Mouse (Mus musculus): Measurements from ENCODE around the gene Hdac5.

Gene Hdac5

DNA sequence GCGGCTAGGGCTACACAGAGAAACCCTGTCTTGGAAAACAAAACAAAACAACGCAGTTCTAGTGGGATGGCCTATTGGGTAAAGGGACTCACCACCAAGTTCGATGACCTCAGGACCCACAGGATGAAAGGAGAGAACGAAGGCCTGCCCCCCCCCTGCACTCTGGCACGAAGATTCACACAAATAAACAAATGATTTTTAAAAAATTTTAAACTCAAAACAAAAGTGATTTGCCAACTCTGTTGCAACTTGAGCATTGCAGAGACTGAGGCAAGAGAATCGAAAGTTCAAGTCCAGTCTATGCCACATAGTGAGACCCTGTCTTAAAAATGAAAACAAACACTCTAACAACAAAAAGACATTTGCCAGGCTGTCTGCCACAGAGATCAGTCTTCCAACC, 10.7 kb upstream of the Hdac5 start:
- DNase-seq (ENCODE audit: extremely low spot score, low spot score): no peak

DNA sequence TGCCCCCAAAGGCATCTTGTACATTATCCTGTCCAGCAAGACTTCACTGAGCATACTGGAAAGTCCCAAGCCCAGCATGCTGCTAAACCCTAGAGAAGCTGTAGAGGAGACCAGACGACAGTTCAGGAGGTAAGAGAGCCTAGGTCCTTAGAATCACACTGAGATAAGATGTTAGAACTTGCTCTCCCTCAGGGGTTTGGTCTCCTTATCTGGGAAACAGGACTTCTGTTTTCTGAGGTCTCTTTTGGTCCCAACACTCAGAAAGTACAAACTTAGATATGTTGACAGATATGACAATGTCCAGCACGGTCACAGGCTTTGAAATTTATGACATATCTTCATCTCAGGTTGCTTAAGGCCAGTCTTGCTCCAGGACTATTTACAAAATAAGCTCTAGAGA, 6.1 kb upstream of the Hdac5 start:
- no peak for DNase-seq (ENCODE audit: extremely low spot score, low spot score)

DNA sequence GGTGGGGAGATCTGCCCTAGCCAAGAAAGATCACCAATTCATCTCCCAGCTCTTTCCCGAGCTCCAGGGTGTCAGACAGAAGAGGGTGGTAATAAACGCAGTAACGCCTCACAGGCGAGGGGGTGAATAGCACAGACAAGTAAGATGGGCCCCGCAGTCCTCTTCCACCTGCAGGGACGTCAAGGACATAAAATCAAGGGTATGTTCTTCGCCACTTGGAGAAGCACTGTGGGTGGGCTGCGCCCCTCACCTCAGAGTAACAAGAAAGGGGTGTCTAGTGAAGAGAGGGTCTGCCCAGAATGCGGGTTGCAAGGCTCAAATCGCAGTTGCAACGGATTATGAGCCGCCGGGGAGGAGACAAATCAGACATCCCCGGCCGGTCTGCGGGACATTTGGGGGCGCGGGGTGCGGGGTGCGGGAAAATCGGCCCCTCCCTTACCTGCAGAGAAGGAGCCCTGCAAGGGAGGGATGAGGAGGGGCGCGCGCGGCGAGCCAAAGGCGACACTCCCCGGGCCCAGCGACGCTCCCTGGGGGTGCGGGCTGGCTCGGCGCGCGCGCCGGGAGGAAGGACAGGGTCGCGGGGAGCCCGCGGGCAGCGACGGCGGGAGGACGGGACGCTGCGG, 524 bp downstream of the Hdac5 start:
- no peak for DNase-seq (ENCODE audit: extremely low spot score, low spot score)

DNA sequence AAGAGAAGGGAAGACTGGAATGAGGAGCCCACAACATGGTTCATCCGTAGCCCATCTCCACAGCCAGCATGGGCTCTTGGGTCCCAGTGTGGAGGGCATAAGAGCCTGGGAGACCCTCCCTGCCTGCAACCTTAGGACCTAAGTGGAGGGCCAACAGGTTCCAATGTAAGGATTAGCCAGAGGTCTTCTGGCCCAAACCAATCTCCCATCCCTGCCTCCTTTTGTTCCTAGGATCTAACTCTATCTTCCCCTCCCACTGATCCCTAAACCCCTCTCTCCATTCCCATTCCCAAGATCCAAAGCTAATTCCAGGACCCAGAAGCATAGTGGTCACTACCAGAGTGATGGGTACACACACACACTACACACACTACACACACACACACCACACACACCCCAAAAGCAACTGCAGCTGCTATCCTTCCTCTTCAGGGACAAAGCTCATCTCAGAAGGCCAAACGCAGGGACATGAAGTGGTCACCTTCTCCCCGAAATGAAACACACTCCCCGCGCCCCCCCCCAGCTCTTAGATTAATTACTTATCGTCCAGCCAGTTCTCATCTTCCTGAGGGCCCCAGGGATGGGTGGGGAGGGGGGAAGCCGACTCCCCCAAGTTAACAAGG, 1.2 kb downstream of the Hdac5 start:
- no peak for DNase-seq (ENCODE audit: extremely low spot score, low spot score)

DNA sequence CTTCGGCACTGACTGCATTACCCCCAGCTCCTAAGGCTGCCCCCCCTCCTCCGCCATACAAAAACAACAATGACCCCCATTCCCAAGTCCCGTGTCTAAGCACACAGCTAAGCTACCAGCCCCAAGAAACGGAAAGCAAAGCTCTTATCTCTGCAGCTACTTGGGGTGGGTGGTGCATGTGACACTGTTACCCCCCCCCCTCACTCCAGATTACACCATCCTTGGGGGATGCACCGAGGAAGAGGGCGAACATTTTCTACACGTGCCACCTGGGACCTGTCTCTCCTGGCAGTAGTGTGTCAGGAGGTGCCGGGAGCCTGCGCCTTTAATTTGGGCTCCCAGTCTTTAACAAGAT, 1.8 kb downstream of the Hdac5 start:
- DNase-seq (ENCODE audit: extremely low spot score, low spot score): no peak

DNA sequence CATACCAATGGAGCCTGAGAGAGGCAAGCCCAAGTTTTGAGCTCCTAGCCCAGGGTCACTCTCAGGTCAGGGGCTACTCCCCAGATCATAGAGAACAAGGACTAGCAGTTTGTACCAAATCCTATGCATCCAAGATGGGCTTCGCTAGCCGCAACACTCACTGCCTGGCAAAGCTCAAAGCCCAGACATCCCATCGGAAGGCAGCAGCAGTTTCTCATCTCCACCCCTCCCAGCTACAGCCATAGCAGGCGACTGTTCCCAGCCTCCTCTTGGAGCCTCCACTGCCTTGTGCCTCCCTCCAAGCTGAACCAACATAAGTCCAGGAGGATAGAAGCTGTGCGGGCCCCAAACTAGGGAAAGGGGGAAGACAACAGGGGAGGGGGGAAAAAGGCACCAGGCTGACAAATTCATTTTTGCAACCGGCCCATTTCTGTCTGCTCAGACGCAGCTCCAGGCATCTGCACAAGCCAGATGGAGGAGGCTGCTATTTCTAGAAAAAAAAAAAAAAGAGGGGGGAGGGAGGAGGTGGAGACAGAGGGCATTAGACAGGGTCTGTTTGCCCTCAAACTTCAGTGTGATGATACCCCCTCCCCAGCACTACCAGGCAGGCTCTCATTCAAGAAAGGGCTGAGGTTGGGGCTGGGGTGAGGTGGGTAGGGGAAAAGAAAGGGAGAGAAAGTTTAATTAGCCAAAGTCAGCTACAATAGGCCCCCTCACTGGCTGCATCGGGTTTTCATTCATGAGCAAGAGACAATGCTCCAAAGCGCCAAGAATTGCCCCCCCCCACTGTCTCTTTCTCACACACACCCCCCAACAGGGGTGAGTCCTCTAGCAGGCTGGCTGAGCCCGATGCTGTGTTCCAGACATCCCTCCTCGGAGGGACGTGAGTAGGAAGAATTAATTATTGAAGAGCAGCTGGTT, 2.4 kb downstream of the Hdac5 start:
- no peak for DNase-seq (ENCODE audit: extremely low spot score, low spot score)

DNA sequence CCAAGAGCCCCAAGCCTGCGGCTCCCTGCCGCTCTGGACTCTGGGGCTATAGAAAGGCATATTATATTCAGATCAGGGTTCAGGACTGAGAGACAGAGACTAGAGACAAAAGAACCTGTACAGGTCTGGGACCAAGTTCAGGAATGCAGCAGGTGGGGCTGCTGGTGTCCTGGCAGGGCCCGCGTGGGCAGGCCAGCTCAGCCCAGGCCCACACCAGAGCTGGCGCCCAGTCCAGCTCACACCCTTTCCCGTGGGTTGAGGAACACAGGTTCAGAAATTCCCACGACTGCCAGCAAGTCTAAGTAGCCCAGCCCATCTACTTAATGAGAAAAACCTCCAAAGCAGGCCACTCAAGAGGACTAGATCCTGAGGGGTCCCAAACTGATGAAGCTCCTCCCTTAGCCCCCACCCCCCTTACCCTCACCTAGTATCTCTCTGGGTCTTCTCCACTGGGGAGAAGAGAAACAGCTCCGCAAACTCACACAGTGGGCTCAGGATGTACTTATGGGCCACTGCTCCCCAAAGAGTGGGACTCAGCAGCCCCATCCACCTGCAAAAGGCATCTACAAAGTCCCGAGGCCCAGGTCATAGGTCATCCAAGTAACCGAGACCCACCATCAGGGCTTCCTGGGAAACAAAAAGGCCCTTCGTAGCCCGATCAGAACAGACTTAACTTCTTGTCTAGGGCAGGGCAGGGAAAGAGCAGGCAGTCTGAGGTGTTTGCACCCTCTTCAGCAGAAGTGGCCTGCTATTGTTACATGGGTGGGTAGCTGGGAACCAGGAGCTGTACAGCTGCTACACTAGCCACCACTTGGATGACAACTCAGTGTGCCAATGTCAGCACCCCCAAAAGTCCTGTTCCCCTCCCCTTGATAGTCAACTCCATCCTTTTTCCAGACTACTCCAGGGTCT, 3.6 kb downstream of the Hdac5 start:
- no peak for DNase-seq (ENCODE audit: extremely low spot score, low spot score)

DNA sequence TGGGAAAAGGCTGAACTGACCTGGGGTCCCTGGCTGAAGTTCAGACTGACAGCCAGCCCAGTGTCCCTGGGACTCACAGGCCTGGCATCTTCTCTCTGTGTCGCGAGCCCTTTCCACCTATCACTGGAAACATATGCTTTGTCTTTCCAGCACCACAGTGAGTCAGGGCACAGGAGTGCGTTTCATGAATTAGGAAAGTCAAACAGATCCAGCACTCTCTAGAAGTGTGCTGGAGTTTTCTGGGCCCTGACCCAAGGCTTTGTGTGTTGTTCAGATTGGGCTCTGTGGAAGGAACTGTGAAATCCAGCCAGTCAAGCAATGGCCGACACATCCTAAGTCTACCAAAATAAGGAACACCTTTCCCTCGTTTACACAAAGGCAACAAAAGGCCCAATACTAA, 4.7 kb downstream of the Hdac5 start:
- no peak for DNase-seq (ENCODE audit: extremely low spot score, low spot score)

DNA sequence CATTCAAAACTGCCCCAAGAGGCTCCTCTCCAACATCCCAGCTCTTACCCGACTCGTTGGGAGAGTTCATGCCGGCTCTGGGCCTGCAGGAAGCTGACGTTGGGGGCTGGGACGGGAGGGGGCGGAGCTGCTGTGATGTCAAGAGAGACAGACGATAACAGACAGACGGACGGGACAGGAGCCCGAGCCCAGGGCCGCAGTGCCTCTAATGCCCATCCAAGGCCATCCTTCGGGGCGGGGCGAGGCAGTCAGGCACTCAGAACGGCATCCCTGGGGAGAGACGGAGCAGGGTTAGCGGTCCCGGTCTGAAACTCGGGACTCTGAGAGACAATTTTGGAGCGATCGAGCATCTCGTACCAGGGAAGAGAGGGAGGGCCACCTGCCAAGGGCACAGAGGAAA, 5.3 kb downstream of the Hdac5 start:
- no peak for DNase-seq (ENCODE audit: extremely low spot score, low spot score)

DNA sequence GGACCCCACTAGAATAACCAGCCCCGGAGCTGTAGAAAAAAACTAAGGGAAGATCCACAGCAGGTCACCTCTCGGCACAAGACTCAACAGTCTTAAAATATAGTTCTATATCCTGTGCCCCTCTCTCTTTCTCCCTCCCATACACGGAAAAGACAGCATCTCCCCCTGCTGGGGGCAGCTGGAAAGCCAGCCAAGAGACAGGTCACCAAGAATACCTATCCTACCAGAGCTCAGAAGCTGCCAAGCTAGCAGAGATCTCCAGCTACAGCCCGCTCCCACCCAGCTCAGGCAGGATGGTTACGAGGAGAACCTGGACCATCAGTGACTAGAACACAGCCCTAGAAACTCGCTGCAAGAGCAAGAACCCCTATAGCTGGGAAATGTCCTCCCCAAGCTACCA, 6.8 kb downstream of the Hdac5 start:
- DNase-seq (ENCODE audit: extremely low spot score, low spot score): peak; percentile 63

DNA sequence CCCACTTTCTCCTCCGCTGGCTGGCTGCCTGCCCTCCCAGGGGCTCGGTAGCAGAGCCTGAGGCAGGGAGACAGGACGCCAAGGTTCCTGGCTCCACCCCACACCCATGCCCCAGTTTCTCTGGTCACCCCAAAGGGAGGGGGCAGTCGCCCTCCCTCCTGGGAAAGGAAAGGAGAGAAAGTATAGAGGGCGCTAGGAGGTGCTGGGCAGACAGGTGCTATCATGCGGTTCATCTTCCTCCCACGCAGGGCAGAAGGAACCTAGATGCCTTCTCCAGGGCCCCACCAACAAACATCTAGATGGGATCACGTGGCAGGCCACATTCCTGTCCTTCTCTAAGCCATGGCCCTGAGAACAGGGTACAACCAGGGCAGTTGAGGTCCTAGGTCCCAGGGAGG, 8.0 kb downstream of the Hdac5 start:
- no peak for DNase-seq (ENCODE audit: extremely low spot score, low spot score)

DNA sequence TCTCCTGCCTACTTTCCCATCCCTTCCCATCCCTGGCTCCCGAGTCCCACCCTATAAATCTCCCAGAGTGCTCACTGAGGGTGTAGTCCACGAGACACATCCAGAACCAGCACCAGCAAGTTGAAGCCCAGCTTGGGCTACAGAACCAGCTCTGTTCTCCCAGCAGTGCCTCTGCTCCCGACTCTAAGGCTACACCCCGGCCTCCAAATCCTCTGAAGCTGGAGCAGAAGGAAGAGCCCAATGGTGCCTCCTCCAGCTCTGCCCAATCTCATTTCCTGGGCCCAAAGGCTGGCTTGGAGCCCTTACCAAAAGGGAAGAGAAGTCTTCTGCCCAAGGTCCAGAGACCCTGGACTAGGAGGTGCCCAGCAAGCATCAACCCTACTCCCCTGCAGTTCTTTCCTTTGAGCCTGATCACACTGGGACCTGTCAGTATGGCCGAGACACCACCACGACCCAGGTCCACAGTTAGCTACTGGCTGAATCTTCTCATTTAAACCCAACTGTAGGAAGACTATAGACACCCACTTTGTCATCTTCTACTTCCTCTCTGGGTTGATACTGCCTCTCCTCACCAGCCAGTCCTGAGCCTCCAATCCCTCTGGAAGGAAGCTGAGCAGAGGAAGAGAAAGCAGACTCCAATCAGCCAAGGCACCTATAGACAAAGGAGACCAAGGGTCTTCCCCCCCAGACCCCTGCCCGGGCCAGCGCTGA, 8.6 kb downstream of the Hdac5 start:
- DNase-seq (ENCODE audit: extremely low spot score, low spot score): no peak

DNA sequence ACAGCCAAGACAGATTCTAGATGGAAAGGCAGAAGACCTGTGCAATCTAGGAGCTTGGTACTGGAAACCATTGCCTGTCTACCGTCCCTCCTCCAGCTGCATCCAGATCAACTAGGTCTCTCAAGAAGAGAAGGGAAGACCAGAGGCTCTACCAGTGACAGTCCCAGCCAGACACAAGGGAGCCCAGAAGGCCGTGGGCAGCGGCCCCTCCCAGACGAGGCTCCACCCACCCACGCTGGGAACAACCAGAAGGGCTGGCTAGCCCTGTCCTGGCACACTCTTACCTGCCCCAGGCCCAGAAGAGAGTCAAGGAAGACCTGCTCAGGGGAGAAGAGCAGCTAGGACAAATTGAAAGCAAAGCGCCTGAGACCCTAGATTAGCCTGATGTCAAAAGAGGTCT, 9.5 kb downstream of the Hdac5 start:
- no peak for DNase-seq (ENCODE audit: extremely low spot score, low spot score)

DNA sequence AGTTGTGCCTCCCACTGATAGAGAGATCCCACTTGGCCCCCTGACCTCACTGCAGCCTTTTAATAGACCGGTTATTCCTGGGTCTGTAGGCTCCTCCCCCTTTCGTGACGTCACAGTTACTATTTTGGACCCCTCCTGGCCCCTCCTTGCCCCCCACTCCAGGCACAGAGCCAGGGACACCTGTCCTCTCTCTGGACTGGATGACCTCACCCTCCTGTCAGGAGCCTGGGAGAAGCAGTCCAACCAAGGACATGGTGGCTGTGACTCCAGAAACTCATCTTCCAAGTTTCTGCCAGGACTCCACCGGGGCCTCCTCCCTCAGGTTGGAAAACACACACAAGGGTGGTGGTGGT, 10.0 kb downstream of the Hdac5 start:
- no peak for DNase-seq (ENCODE audit: extremely low spot score, low spot score)

DNA sequence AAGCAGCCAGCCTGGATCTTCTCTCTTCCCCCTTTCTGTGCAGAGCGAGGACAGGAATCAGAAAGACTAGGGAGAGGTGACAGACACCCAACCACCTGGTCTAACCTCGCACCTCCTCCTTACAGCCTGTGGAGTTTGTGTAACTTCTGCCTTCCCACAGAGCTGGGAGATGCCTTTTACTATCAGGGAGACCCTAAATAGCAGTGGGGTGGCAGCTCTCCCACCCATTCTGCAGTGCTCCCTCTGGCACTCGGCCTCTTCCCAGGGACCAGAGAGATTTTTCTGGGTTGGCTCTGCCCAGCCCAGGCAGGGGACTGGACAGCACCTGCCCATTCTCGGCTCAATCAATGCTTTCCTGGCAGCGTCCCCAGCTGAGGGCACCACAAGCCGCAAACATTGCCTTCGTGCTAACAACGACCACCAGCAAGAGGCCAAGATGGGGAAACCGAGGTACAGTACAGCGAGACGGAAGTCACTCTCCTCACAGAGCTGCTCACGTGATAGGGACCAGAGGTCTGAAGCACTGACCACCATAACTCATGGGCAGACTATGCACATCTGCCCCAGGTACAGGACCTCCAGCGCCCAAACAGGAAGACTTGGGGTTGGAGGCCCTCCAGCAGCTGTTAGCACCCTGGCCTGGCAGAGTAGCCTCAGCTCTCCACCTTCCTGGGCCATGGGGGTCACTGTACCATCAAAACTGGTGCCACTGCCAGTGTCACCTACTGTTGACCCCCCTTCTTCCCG, 10.5 kb downstream of the Hdac5 start:
- no peak for DNase-seq (ENCODE audit: extremely low spot score, low spot score)

DNA sequence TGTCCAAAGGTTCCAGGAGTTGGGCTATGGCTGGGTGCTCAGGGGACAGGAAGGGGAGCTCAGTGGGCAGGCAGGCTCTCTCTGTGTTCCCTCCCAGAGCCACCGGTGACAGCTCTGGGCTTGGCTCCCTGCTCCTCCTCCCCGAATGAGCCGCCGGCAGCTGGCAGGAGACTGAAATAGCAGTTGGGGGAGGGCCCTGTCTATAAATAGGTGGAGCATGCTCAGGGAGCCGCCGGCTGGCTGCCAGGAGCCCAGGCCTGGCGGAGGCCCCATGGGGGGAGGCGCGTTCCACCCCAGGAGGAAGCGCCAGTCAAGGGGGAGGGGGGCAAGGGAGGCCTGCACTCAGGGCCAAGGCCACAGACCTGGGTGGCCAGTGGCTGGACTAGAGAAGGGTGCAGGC, 11.2 kb downstream of the Hdac5 start:
- DNase-seq (ENCODE audit: extremely low spot score, low spot score): peak; percentile 74

DNA sequence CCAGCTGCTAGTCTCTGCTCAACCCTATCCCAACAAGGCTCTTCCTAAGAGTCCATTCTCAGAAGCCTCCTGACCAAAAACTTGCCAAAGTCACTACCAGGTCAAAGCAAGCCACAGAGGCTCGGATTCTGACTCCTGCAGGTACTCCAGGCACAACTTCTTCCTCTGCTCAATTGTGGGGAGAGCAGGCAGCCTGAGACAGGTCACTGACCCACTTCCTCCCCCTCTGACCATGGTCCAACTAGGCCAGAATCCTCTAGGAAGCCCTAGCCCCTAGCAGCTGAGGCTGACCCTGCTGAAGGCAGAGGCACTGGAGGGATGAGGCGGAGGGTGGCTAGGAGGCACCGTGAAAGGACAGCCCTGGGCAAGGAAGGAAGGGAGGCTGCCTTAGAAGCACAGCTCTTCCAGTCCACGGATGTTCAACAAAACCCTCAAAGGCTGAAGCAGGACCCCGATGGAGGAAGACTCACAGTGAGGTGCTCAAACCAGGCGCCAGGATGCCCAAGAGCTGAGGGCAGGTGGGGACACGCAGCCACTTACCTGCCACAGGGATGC, 12.0 kb downstream of the Hdac5 start:
- DNase-seq (ENCODE audit: extremely low spot score, low spot score): no peak

DNA sequence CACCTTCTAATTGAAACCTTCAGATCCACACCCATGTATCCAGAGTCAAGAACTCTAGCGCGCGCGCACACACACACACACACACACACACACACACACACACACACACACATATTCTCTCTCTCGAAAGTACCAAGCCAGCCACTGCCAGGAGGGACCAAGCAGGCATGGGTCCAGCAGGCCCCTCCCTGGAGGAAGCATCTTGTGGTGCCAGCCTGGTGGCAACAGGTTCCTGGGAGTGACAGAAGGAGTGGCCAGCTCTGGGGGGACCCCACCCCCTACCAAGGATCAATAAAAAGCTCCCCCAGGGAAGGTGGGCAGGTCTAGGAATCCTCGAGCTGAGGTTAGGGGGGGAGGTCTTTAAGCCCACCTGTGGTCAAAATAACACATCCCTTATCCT, 12.6 kb downstream of the Hdac5 start:
- no peak for DNase-seq (ENCODE audit: extremely low spot score, low spot score)

DNA sequence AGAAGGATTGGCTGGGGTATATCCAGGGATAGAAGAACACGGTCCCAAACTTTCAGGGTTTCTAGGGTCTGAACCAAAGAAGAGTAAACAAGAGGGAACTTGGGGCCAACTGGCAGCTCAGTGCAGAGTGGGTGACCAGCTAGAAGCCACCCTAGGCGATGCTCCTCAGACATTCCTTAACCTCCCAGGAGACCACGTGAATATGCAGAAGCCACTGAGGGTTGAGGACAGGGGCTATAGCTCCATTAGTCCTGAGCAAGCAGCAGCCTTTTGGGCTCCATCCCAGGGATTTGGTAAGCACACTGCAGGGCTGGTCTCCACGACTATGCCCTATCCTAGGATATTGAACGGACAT, 13.1 kb downstream of the Hdac5 start:
- DNase-seq (ENCODE audit: extremely low spot score, low spot score): no peak

Data from neural tube, embryonic 10.5 days (tissue).